Mouse (Mus musculus) embryonic facial prominence, embryonic 15.5 days (tissue): ENCODE measurements around the gene Fras1. TPM values are rescaled to one million over a fixed set of nuclear protein-coding genes. Genes with fewer than 3 reads are reported as not detected.

Source experiments
- ATAC-seq: fragments of 200-750 bp; cut with Nextera tagmentation; 2 replicates; pipeline ENCODE4 v1.8.0; 2017; ENCODE audit warnings: low read depth, moderate TSS enrichment; ENCODE audit not compliant: insufficient number of reproducible peaks, low FRiP score, low TSS enrichment
- H3K27ac ChIP-seq: fragments of 300-500 bp; sonication (generic); replicated peaks from 2 replicates; pipeline ENCODE4 v1.5.1; 2015; ENCODE audit warnings: mild to moderate bottlenecking, inconsistent platforms
- H3K27me3 ChIP-seq: fragments of 300-500 bp; sonication (generic); 2 replicates; pipeline ENCODE4 v1.6.1; 2015; ENCODE audit warnings: inconsistent platforms
- H3K36me3 ChIP-seq: fragments of 300-500 bp; sonication (generic); 2 replicates; pipeline ENCODE4 v1.6.1; 2015; ENCODE audit warnings: mild to moderate bottlenecking, inconsistent platforms
- H3K4me1 ChIP-seq: fragments of 300-500 bp; sonication (generic); 2 replicates; pipeline ENCODE4 v1.6.1; 2015; ENCODE audit warnings: inconsistent platforms
- H3K4me2 ChIP-seq: fragments of 300-500 bp; sonication (generic); replicated peaks from 2 replicates; pipeline ENCODE4 v1.6.1; 2015; ENCODE audit warnings: mild to moderate bottlenecking, inconsistent platforms
- H3K4me3 ChIP-seq: fragments of 300-500 bp; sonication (generic); replicated peaks from 2 replicates; pipeline ENCODE4 v1.5.1; 2015; ENCODE audit warnings: mild to moderate bottlenecking, inconsistent platforms
- H3K9ac ChIP-seq: fragments of 300-500 bp; sonication (generic); 2 replicates; pipeline ENCODE4 v1.6.1; 2015; ENCODE audit warnings: inconsistent platforms
- H3K9me3 ChIP-seq: fragments of 300-500 bp; sonication (generic); replicated peaks from 2 replicates; pipeline ENCODE4 v1.6.1; 2016; ENCODE audit warnings: inconsistent platforms
- WGBS: fragments of 180-500 bp; shearing (Covaris S2); methylation state at CpG from one replicate; pipeline ENCODE4 v1.1.7; 2015; 5-methylcytosine and 5-hydroxymethylcytosine counted together
- polyA plus RNA-seq: library from polyadenylated mRNA; unstranded; fragments of >200 nt; fragmentation: Nextera tagmentation; extraction: Ambion mirVana; gene quantifications from 2 replicates; pipeline ENCODE4 v1.2.1, GENCODE M21; 2015

The Fras1 gene
- polyA plus RNA-seq, 1 experiment from 2014 or later, result 18.7 TPM

DNA sequence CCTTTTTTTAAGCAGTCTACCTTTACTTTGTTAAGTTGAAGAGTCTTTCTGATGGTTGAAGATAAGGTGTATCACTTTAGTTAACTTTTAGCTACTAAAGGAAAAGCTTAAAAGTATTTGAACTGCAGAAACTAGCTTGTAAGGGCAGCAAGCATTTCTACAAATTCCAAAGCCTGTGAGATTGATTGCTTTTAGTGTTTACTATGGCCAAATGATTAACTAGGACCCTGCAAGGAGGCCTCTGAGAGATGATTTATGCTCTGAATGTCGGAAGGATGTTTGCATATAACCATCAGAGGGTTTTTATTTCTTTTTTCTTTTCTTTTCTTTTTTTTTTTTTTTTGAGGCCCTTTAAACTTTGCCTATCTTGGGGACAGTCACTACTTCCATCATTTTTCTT, 78.3 kb downstream of the Fras1 start:
- H3K27ac ChIP-seq, result no peak overlapping the region
- H3K36me3 ChIP-seq, result no peaks in the 10 kb centered on the region
- H3K4me3 ChIP-seq, result no peak overlapping the region
- no peak overlapping the region for H3K4me2 ChIP-seq
- no peaks in the 10 kb centered on the region for H3K4me1 ChIP-seq
- no peak overlapping the region for H3K9ac ChIP-seq
- no peaks in the 10 kb centered on the region for H3K9me3 ChIP-seq
- ATAC-seq, result no peak
- 54% methylated on average over 1 of the region's 1 CpGs for WGBS
- no peaks in the 10 kb centered on the region for H3K27me3 ChIP-seq

DNA sequence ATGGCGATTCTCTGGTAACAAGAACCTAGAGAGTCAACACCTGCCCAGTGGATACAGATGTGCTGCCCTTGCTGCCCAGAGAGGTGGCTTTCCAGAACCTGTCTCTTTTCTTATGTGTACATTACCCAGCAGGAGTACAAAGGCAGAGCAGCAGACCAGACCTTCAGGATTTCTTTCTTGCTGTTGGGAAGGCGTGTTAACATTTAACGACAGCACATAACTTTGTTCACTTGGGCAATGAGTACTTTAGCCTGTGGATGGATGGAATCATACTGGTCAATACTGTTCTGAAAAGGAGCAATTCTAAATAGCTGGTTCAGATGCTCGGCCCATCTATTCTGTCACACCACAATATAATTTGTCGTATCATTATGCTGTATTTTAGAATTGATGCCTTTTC, 79.6 kb downstream of the Fras1 start:
- Histone ChIP-seq H3K27me3 (no peaks in the 10 kb centered on the region), H3K9ac (no peak overlapping the region), H3K4me2 (no peak overlapping the region), H3K36me3 (no peaks in the 10 kb centered on the region), H3K4me3 (no peak overlapping the region), H3K9me3 (no peaks in the 10 kb centered on the region), H3K4me1 (no peaks in the 10 kb centered on the region), H3K27ac (no peak overlapping the region)
- no peak for ATAC-seq
- 85% methylated on average over 5 of the region's 5 CpGs for WGBS

DNA sequence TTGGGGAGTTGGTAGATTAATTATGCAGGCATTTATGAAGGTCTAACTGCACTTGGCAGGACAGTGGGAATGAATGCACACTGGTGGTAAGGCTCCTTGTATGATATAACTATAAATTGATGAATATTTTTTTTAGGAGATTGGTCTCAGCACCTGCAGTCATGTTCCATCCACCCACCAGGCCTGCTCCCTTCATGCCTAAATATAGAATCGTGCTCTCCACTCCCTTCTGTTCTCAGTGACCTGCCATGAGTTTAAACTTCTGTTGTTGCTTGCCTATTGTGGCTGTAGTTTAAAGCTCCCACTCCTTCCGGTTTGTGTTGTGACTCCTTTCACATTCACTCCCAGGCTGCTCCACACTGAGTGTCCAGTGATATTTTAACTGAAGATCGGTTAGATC, 80.7 kb downstream of the Fras1 start:
- Histone ChIP-seq H3K9ac (no peak overlapping the region), H3K27ac (no peak overlapping the region), H3K36me3 (no peaks in the 10 kb centered on the region), H3K9me3 (no peaks in the 10 kb centered on the region), H3K27me3 (no peaks in the 10 kb centered on the region), H3K4me1 (no peaks in the 10 kb centered on the region), H3K4me2 (no peak overlapping the region), H3K4me3 (no peak overlapping the region)
- 84% methylated on average over 3 of the region's 3 CpGs for WGBS
- no peak for ATAC-seq

DNA sequence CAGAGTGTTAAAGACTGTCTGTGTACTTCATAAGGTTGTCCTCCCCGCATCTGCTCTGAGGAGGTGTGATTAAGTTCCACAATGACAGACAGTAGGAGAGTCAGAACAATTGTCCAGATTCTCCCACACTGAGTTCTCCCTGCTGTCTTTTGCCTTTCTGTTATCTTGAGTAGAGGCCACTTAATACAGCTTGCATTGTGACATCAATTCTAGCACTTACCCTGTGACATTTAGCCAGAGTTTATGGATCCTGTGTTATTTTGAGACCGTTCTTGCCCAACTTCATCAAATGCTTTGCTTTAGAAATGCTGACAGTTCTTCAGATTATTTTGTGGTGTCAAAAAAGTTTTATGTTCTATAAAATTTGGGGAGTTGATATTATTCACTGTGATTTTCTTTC, 81.5 kb downstream of the Fras1 start:
- Histone ChIP-seq H3K27me3 (no peaks in the 10 kb centered on the region), H3K9ac (no peak overlapping the region), H3K4me3 (no peak overlapping the region), H3K27ac (no peak overlapping the region), H3K4me1 (no peaks in the 10 kb centered on the region), H3K36me3 (no peaks in the 10 kb centered on the region), H3K9me3 (no peaks in the 10 kb centered on the region), H3K4me2 (no peak overlapping the region)
- no peak for ATAC-seq
- 94% methylated on average over 2 of the region's 2 CpGs for WGBS

DNA sequence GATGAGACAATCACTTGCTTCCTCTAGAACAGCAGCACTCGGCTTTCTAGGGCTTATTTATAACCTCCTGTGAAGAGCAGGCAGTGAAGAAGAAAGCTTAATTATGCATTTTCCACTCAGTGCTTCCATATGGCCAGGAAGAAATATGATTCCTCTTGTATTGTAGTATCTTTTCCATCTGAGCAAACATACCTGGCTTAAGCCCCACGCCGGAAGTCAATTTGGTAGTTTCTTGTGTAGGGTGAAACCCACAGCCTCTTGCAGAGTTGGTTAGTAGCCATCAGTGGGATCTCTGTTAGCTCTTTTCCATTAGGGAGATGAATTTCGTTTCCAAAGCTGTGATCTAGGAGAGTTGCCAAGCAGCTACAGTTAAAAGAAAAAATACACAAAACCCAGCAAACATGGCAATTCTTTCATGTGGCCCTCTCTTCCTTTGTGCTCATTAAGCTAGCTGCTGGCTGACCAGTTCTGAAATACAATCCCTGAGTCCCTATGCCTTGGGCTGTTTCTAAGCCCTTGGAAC, 83.7 kb downstream of the Fras1 start:
- Histone ChIP-seq H3K4me3 (no peak overlapping the region), H3K9me3 (no peaks in the 10 kb centered on the region), H3K4me1 (no peaks in the 10 kb centered on the region), H3K4me2 (no peak overlapping the region), H3K36me3 (no peaks in the 10 kb centered on the region), H3K27me3 (no peaks in the 10 kb centered on the region), H3K27ac (peak overlapping the region; percentile 48; the same call in 1 of the 2 replicates), H3K9ac (no peak overlapping the region)
- 15% methylated on average over 4 of the region's 4 CpGs for WGBS
- no peak for ATAC-seq

DNA sequence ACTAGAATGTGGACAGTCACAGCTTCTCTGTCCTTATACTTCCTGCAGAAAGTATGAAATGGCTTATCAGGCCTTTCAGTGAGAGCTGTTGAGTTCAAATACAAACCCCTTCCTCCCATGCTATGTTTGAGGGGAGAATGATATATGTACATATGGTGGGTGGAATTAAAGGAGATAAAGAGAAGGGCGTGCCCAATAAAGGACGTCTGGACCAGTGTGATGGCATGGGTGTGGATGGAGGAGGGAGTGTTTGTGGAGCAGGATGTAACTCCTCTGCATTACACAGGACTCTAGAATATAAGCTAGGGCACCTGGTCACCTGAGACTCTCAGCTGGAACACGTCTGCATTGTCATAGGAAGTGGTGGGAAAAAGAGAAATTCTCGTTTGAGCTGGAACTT, 85.8 kb downstream of the Fras1 start:
- Histone ChIP-seq H3K4me2 (no peak overlapping the region), H3K36me3 (no peaks in the 10 kb centered on the region), H3K9me3 (no peaks in the 10 kb centered on the region), H3K4me1 (no peaks in the 10 kb centered on the region), H3K9ac (no peak overlapping the region), H3K27me3 (no peaks in the 10 kb centered on the region), H3K27ac (no peak overlapping the region), H3K4me3 (no peak overlapping the region)
- WGBS, result 74% methylated on average over 4 of the region's 4 CpGs
- no peak for ATAC-seq

DNA sequence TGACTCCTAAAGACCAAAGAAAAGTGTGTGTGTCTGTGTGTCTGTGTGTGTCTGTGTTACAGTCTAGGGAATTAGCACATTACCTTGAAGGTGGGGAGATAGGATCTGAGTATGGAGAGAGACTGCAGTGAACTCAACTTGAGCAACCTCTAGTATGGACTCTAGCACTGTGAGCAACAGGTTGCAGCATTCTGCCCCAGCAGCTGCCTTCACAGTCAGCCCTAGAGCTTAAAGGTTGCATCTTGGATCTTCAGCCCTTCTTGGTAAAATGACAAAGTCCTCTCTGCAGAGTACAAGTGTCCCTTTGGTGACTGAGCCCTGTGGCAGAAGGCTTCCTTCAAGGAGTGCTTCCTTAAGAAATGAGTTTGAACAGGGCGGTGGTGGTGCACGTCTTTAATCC, 88.4 kb downstream of the Fras1 start:
- Histone ChIP-seq H3K27ac (no peak overlapping the region), H3K9ac (no peak overlapping the region), H3K9me3 (no peaks in the 10 kb centered on the region), H3K27me3 (no peaks in the 10 kb centered on the region), H3K4me3 (no peak overlapping the region), H3K36me3 (no peaks in the 10 kb centered on the region), H3K4me2 (no peak overlapping the region), H3K4me1 (no peaks in the 10 kb centered on the region)
- no peak for ATAC-seq
- 95% methylated on average over 2 of the region's 2 CpGs for WGBS

DNA sequence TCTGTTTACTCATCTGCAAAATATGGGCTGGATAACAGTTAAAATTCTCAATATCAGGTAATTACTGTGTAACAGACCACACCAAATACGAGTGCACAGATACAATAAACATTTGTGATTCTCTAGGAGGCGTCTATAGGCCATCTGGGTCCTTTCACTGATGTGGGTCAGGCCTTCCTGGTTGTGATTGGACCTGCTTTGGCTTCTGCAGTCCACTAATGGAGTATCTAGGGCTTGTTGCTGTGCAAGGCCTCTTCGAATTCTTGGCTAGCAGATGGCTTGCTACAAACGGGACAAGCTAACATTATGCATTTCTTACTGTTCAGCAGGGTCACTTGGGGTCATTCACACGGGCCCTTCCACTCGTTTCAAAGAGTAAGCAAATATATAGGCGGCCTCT, 92.7 kb downstream of the Fras1 start:
- Histone ChIP-seq H3K4me2 (no peak overlapping the region), H3K9me3 (no peaks in the 10 kb centered on the region), H3K4me1 (no peaks in the 10 kb centered on the region), H3K27ac (no peak overlapping the region), H3K36me3 (no peaks in the 10 kb centered on the region), H3K27me3 (no peaks in the 10 kb centered on the region), H3K9ac (no peak overlapping the region), H3K4me3 (no peak overlapping the region)
- ATAC-seq, result no peak
- WGBS, result 52% methylated on average over 7 of the region's 7 CpGs

DNA sequence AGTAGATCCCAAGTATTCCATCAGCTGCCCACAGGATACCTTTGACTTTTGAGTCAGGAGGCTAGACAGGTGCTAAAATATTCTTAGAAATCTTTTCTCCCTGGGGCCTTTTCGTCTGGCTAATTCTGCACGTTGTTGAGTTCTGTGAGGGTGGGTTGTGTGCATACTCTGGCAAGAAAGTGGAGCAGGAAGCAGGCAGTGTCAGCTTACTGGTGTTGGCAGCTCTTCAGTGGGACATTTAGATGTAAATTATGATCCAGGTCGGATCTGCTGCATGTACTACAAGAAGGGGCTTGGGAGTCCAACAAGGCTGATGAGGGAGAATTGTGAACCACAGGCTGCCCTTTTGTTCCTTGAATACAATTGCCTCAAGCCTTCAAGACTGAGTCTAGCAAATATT, 98.2 kb downstream of the Fras1 start:
- Histone ChIP-seq H3K36me3 (no peaks in the 10 kb centered on the region), H3K4me2 (no peak overlapping the region), H3K9ac (no peak overlapping the region), H3K27me3 (no peaks in the 10 kb centered on the region), H3K4me3 (no peak overlapping the region), H3K27ac (no peak overlapping the region), H3K4me1 (no peaks in the 10 kb centered on the region), H3K9me3 (no peaks in the 10 kb centered on the region)
- 26% methylated on average over 3 of the region's 3 CpGs for WGBS
- ATAC-seq, result no peak

DNA sequence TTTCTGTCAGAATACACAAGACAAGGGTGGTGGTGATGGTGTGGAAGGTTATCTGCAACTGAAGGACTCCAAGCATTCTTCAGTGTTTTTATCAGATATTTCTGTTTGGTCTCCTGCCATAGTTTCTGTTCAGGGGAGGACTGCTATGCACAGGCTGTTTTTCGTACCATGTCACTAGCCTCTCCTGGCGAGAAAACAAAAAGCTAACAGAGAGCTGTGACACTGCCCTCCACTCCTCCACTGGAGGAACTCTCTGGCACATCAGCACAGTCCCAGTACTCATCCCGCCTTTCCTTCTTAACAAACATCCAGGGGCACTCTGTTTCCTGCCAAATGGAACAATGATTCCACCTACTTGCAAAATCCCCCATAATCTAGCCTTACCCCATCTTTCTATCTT, 101.7 kb downstream of the Fras1 start:
- ATAC-seq, result no peak
- Histone ChIP-seq H3K27me3 (no peaks in the 10 kb centered on the region), H3K27ac (no peak overlapping the region), H3K4me2 (no peak overlapping the region), H3K9ac (no peak overlapping the region), H3K36me3 (no peaks in the 10 kb centered on the region), H3K4me1 (no peaks in the 10 kb centered on the region), H3K4me3 (no peak overlapping the region), H3K9me3 (no peaks in the 10 kb centered on the region)
- 75% methylated on average over 3 of the region's 3 CpGs for WGBS

DNA sequence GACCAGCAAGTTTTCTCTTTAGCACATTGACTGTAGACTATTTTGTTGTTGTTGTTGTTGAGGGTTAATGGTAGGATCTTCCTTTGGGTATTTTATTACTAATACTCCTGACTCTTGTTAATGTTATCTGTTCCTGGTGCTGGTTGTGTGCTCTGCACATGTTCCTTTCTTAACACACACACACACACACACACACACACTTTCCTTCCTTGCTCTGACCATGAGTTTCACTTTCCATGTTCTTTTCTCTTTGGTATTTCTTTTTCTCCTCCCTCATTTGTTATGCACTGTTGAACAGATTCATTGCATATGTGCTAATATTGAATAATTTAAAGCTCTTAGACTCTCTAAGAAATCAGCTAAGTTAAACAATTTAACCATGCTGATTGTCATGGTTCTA, 105.2 kb downstream of the Fras1 start:
- H3K4me3 ChIP-seq, result no peak overlapping the region
- no peaks in the 10 kb centered on the region for H3K36me3 ChIP-seq
- no peaks in the 10 kb centered on the region for H3K27me3 ChIP-seq
- H3K9ac ChIP-seq, result no peak overlapping the region
- no peak overlapping the region for H3K27ac ChIP-seq
- H3K9me3 ChIP-seq, result no peaks in the 10 kb centered on the region
- no peak for ATAC-seq
- H3K4me2 ChIP-seq, result no peak overlapping the region
- no peaks in the 10 kb centered on the region for H3K4me1 ChIP-seq

DNA sequence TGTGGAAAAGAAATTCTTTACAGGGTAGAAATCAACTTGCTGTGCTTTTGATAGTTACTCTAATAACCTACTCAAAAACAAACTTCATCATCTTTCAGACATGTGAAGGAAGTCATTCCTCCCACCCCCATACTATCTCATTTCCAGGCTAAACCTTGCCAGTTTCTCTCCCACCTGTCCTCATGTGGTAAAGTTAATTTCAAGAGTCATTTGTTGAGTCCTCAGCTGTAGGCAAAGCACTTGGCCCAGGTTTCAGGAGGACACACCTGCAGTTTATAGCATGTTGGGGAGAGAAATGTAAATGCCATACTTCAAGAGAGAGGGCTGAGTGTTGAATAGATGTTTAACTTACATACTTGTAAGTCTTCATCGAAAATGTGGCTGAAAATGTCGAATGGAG, 107.4 kb downstream of the Fras1 start:
- ATAC-seq, result no peak
- WGBS, result 84% methylated on average over 2 of the region's 2 CpGs

More for the DNA sequence above, 107.4 kb downstream of the Fras1 start:
- H3K27me3 ChIP-seq, result no peaks in the 10 kb centered on the region
- no peaks in the 10 kb centered on the region for H3K9me3 ChIP-seq
- H3K4me3 ChIP-seq, result no peak overlapping the region
- H3K9ac ChIP-seq, result no peak overlapping the region
- H3K27ac ChIP-seq, result no peak overlapping the region
- no peaks in the 10 kb centered on the region for H3K4me1 ChIP-seq
- no peak overlapping the region for H3K4me2 ChIP-seq
- no peaks in the 10 kb centered on the region for H3K36me3 ChIP-seq
